Mouse (Mus musculus) midbrain, embryonic 13.5 days (tissue): ENCODE results near the gene Lgals12. TPM values are rescaled to one million over a fixed set of nuclear protein-coding genes. Genes with fewer than 3 reads are reported as not detected.

Experiments
- ATAC-seq: fragments of 200-750 bp; cut with Nextera tagmentation; 2 replicates; pipeline ENCODE4 v1.8.0; 2017; ENCODE audit warnings: mild to moderate bottlenecking, moderate TSS enrichment, moderate library complexity
- H3K27ac ChIP-seq: fragments of 300-500 bp; sonication (generic); 2 replicates; pipeline ENCODE4 v1.5.1; 2015; ENCODE audit warnings: inconsistent platforms, mild to moderate bottlenecking, moderate library complexity
- H3K27me3 ChIP-seq: fragments of 300-500 bp; sonication (generic); 2 replicates; pipeline ENCODE4 v1.6.1; 2015; ENCODE audit warnings: mild to moderate bottlenecking, inconsistent platforms
- H3K36me3 ChIP-seq: fragments of 300-500 bp; sonication (generic); 2 replicates; pipeline ENCODE4 v1.6.1; 2015; ENCODE audit warnings: mild to moderate bottlenecking, inconsistent platforms
- H3K4me1 ChIP-seq: fragments of 300-500 bp; sonication (generic); replicated peaks from 2 replicates; pipeline ENCODE4 v1.6.1; 2015; ENCODE audit warnings: inconsistent platforms
- H3K4me2 ChIP-seq: fragments of 300-500 bp; sonication (generic); replicated peaks from 2 replicates; pipeline ENCODE4 v1.6.1; 2015; ENCODE audit warnings: moderate library complexity, mild to moderate bottlenecking, inconsistent platforms
- H3K4me3 ChIP-seq: fragments of 300-500 bp; sonication (generic); replicated peaks from 2 replicates; pipeline ENCODE4 v1.5.1; 2015; ENCODE audit warnings: mild to moderate bottlenecking, inconsistent platforms
- H3K9ac ChIP-seq: fragments of 300-500 bp; sonication (generic); replicated peaks from 2 replicates; pipeline ENCODE4 v1.6.1; 2015; ENCODE audit warnings: mild to moderate bottlenecking, inconsistent platforms
- H3K9me3 ChIP-seq: fragments of 300-500 bp; sonication (generic); 2 replicates; pipeline ENCODE4 v1.6.1; 2016; ENCODE audit warnings: mild to moderate bottlenecking, inconsistent platforms
- WGBS: fragments of 180-500 bp; shearing (Covaris S2); methylation state at CpG from one replicate; pipeline ENCODE4 v1.1.7; 2015; 5-methylcytosine and 5-hydroxymethylcytosine counted together
- polyA plus RNA-seq: library from polyadenylated mRNA; unstranded; fragments of >200 nt; fragmentation: Nextera tagmentation; extraction: Ambion mirVana; gene quantifications from 2 replicates; pipeline ENCODE4 v1.2.1, GENCODE M21; 2015

Lgals12 gene
- polyA plus RNA-seq, 1 experiment from 2014 or later: 0.22 TPM

DNA sequence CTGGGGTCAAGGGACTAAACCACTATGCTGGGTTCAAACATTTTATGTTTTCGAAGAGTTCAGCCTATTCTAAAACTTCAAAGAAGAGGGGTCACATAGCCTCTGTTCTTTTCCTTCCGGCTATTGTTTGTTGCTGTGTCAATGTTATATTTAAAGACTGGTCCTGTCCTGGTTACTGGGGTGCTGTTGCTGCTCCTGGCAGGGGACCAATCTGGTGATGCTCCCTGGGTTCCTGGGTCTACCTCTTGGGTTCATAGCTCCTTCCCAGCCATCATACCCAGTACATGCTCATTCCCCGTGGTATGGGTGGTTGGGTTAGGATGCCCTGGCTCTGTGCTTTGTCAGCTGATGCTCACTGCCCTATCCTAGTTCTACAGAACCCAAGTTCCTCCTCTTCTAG is 29.3 kb downstream of the Lgals12 start:
- H3K4me2 ChIP-seq: no peak overlapping the region
- H3K9ac ChIP-seq: no peak overlapping the region
- 86% methylated on average over 3 of the region's 3 CpGs for WGBS
- no peak overlapping the region for H3K27ac ChIP-seq
- no peak overlapping the region for H3K4me3 ChIP-seq
- no peaks in the 10 kb centered on the region for H3K27me3 ChIP-seq
- H3K9me3 ChIP-seq: no peaks in the 10 kb centered on the region
- H3K4me1 ChIP-seq: no peaks in the 10 kb centered on the region
- no peak for ATAC-seq
- no peaks in the 10 kb centered on the region for H3K36me3 ChIP-seq

DNA sequence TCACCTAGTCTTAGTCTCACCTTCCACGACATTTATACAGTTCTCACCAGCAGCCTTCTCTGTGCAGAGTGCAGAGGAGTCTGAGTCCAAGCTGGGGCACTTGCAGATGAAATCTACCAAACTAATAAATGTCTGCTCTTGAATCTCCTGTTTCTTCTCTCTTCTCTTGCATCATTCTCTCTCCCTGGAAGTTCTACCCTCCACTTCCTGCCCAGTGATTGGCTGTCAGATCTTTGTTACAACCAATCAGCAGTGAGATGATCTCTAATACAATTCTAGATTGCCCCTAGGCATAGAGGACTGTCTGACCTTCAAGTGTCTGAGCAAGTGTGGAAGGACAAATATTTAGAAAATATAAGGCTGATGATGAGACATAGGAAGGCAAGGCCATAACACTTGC is 30.8 kb downstream of the Lgals12 start:
- no peaks in the 10 kb centered on the region for H3K4me1 ChIP-seq
- no peaks in the 10 kb centered on the region for H3K9me3 ChIP-seq
- 96% methylated on average over 1 of the region's 1 CpGs for WGBS
- no peaks in the 10 kb centered on the region for H3K36me3 ChIP-seq
- ATAC-seq: no peak
- H3K4me3 ChIP-seq: no peak overlapping the region
- no peak overlapping the region for H3K27ac ChIP-seq
- H3K27me3 ChIP-seq: no peaks in the 10 kb centered on the region
- H3K9ac ChIP-seq: no peak overlapping the region
- no peak overlapping the region for H3K4me2 ChIP-seq

DNA sequence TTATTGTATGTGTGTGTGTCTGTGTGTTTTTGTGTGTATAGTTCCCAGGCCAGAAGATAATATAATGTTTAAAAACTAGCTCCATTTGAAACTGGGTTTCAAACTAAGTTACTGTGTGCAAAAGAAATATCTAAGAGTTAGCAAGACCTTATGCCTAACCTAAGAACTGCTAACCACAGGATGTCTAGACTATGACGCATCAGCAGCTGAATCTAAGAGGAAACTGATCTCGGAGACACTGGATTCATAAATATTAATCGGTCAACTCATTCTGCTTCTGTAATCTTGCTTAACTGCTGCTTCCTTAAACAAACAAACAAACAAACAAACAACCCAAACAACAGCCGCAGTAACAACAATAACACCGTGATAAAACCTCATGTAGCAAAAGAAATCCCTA is 37.3 kb downstream of the Lgals12 start:
- H3K27ac ChIP-seq: no peak overlapping the region
- 85% methylated on average over 5 of the region's 5 CpGs for WGBS
- ATAC-seq: no peak

DNA sequence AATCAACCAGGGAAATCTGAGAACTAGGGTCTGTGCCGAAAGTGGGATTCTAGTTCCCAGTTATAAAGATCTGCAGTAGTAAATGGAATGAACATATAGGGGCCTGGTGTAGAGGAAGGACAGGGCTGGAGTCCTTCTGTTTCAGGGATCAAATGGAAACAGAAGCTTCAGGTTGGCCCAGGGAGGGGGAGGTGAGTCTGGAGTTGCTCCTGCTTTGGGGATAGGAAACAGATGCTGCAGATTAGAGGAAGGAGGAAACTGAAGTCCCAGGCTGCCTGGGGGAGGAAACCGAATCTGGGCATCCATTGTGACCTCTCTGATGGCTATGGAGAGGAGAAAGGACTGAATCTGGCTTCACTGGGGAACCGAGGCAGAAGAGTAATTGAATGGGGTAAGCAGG is 38.6 kb downstream of the Lgals12 start:
- Histone ChIP-seq H3K9ac (no peak overlapping the region), H3K4me2 (no peak overlapping the region), H3K4me1 (no peaks in the 10 kb centered on the region), H3K27me3 (no peaks in the 10 kb centered on the region), H3K36me3 (no peaks in the 10 kb centered on the region), H3K9me3 (no peaks in the 10 kb centered on the region), H3K4me3 (no peak overlapping the region), H3K27ac (no peak overlapping the region)
- 56% methylated on average over 3 of the region's 3 CpGs for WGBS
- no peak for ATAC-seq

More for the DNA sequence above, 37.3 kb downstream of the Lgals12 start:
- Histone ChIP-seq H3K9me3 (no peaks in the 10 kb centered on the region), H3K4me2 (no peak overlapping the region), H3K9ac (no peak overlapping the region), H3K4me3 (no peak overlapping the region), H3K4me1 (no peaks in the 10 kb centered on the region), H3K36me3 (no peaks in the 10 kb centered on the region), H3K27me3 (no peaks in the 10 kb centered on the region)

DNA sequence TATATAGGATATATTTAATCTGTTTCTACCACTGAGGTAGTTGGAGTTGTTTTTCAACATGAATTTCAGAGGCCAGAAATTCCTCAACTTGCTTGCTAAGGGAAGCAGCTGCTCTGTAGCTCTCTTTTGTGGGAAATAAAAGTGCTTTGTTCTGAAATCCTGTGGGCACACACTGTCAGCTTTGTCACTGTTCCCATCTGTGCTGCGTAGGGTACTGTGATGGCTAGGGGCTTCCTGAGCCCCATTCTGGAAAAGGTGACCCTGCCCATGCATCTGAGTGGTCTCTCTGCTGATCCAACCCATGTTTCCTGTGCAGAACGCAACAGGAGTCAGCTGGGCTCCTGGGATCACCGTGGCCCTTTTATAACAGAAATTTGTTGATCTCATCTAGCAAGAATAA is 40.2 kb downstream of the Lgals12 start:
- H3K27ac ChIP-seq: no peak overlapping the region
- H3K4me3 ChIP-seq: no peak overlapping the region
- H3K9ac ChIP-seq: no peak overlapping the region
- H3K36me3 ChIP-seq: no peaks in the 10 kb centered on the region
- no peak for ATAC-seq
- H3K9me3 ChIP-seq: no peaks in the 10 kb centered on the region
- no peaks in the 10 kb centered on the region for H3K27me3 ChIP-seq
- WGBS: 63% methylated on average over 3 of the region's 3 CpGs
- no peaks in the 10 kb centered on the region for H3K4me1 ChIP-seq
- H3K4me2 ChIP-seq: no peak overlapping the region

DNA sequence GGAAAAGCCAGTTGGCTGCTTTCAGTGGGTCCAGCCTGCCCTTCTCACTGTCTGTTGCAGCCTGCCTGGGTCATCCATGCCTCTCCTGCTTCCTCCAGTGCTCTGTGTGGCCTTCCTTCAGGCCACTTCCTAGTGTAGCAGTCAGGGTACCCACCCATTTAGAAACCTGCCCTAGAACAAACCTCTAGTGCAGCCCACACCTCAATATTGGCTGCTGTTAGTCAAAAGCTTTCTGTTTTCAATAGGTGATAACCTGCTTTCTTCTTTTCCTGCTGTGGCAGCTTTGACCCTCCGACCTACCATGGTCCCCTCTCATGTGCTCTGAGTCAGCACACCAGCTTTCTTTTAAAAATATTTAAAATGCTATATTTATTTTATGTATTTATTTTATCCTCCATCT is 42.5 kb downstream of the Lgals12 start:
- ATAC-seq: no peak
- Histone ChIP-seq H3K9ac (no peak overlapping the region), H3K9me3 (no peaks in the 10 kb centered on the region), H3K36me3 (no peaks in the 10 kb centered on the region), H3K4me3 (no peak overlapping the region), H3K27me3 (no peaks in the 10 kb centered on the region), H3K27ac (no peak overlapping the region), H3K4me2 (no peak overlapping the region), H3K4me1 (no peaks in the 10 kb centered on the region)
- WGBS: 86% methylated on average over 1 of the region's 1 CpGs

DNA sequence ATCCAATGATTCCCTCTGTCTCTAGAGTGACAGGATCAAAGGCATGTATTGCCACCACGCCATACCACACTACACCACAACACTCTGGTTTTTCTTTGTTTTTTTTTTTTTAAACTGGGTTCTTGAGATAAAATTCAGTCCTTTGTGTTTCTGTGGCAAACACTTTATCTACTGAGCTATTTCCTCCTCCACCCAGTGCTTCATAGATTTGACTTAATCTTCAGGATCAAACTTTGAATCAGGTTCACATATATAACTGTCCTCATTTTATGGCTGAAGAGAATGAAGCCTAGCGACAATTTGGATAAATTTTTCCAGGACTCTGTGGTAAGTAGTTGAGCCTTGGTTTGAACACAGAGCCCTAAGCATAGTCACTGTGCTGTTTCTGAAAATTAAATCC is 43.3 kb downstream of the Lgals12 start:
- Histone ChIP-seq H3K4me2 (no peak overlapping the region), H3K27me3 (no peaks in the 10 kb centered on the region)
- 90% methylated on average over 2 of the region's 2 CpGs for WGBS

DNA sequence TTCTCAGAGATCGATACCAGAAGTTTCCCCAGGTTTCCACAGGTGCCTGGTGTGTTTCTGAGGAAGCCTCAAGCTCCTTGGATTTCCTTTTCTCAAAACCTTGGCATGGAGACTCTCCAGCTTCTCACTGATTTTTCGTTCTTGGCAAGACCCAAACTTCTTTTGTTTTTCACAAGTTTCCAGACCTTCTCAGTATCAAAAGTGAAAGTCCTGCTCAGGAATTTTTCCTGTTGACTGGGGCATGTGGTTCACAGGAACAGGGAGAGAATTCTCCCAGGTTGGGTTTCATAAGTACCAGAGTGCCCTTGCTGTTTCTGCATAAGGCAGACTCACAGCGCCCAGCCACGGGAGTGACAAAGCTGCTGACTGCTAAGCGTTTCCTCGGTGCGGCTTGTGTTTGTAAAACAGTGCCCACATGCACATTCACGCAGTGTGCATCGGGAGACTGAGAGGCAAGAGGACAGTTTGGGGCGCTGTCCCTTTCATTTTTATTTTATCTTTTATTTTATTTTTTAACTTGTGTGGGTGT is 44.3 kb downstream of the Lgals12 start:
- no peaks in the 10 kb centered on the region for H3K9me3 ChIP-seq
- ATAC-seq: no peak
- WGBS: 81% methylated on average over 10 of the region's 10 CpGs
- no peak overlapping the region for H3K4me2 ChIP-seq
- H3K9ac ChIP-seq: no peak overlapping the region
- H3K36me3 ChIP-seq: no peaks in the 10 kb centered on the region
- H3K4me3 ChIP-seq: no peak overlapping the region
- H3K27ac ChIP-seq: no peak overlapping the region
- H3K4me1 ChIP-seq: peaks cover 6% of the 10 kb centered on the region
- H3K27me3 ChIP-seq: peaks cover 9% of the 10 kb centered on the region

More for the DNA sequence above, 43.3 kb downstream of the Lgals12 start:
- Histone ChIP-seq H3K27ac (no peak overlapping the region), H3K9me3 (no peaks in the 10 kb centered on the region), H3K4me3 (no peak overlapping the region), H3K9ac (no peak overlapping the region), H3K36me3 (no peaks in the 10 kb centered on the region), H3K4me1 (no peaks in the 10 kb centered on the region)
- no peak for ATAC-seq

DNA sequence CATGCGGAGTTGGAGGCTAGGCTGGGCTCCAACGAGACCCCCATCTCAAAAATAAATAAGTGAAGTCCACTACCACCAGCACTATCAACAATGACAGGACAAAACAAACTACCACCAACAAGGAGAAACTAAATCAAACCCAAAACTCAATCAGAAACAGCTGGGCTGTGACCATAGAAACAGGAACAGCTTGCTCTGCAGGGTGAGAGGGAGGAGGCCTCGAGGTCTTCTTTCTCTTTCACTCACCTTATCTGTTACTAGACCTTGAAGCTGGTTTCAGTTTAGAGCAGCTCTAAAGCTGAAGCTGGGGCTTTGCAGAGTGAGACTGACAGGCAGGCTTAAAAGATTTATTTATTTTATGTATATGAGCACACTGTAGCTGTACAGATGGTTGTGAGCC is 45.5 kb downstream of the Lgals12 start:
- H3K36me3 ChIP-seq: no peaks in the 10 kb centered on the region
- H3K4me3 ChIP-seq: no peak overlapping the region
- H3K27me3 ChIP-seq: peaks cover 12% of the 10 kb centered on the region
- H3K4me2 ChIP-seq: no peak overlapping the region
- peaks cover 12% of the 10 kb centered on the region for H3K4me1 ChIP-seq
- H3K9ac ChIP-seq: no peak overlapping the region
- H3K27ac ChIP-seq: no peak overlapping the region
- no peak for ATAC-seq
- WGBS: 85% methylated on average over 3 of the region's 3 CpGs
- H3K9me3 ChIP-seq: no peaks in the 10 kb centered on the region

DNA sequence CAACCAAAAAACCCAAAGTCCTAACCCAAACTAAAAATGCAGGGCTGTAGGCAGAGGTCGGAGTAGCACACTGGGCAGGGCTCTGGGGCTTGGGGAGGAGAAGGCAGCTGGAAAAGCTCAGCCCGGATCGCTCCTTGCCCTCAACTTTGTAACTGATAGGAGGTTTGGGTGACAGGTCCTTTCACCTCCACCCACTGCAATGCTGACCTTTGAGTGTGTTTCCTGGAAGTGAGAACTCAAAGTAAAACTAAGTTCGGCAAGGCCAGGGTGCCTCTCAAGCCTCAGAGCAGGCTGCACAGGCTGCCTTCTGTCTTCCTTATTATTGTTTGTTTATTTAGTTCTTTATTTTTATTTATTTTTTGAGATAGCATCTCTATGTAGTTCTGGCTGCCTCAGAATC is 47.0 kb downstream of the Lgals12 start:
- 82% methylated on average over 4 of the region's 4 CpGs for WGBS

DNA sequence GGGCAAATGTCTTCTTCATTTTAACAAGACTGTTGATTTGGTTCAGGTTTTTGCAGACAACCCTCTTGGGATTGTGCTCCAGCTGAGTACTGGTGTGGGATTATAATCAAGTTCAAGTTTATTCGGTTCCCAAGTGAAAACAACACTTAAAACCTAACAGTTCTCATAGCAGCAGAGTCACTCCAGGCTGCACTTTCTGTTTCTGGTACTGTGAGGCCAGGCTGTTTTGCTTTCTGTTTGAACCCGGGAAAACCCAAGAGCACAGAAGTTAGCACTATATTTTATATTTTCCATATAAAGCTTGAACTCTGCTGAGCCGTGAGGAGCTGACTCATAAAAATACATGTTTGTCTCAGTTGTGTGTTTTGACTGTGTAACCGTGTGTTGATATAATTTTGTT is 48.3 kb downstream of the Lgals12 start:
- Histone ChIP-seq H3K4me1 (peaks cover 12% of the 10 kb centered on the region), H3K4me3 (no peak overlapping the region), H3K4me2 (no peak overlapping the region), H3K27me3 (peaks cover 12% of the 10 kb centered on the region), H3K36me3 (no peaks in the 10 kb centered on the region), H3K9me3 (no peaks in the 10 kb centered on the region), H3K27ac (no peak overlapping the region), H3K9ac (no peak overlapping the region)
- WGBS: 83% methylated on average over 4 of the region's 4 CpGs
- no peak for ATAC-seq

More for the DNA sequence above, 47.0 kb downstream of the Lgals12 start:
- H3K4me3 ChIP-seq: no peak overlapping the region
- ATAC-seq: no peak
- H3K27me3 ChIP-seq: peaks cover 12% of the 10 kb centered on the region
- H3K9ac ChIP-seq: no peak overlapping the region
- no peaks in the 10 kb centered on the region for H3K9me3 ChIP-seq
- H3K4me1 ChIP-seq: peaks cover 12% of the 10 kb centered on the region
- no peak overlapping the region for H3K4me2 ChIP-seq
- no peak overlapping the region for H3K27ac ChIP-seq
- H3K36me3 ChIP-seq: no peaks in the 10 kb centered on the region

DNA sequence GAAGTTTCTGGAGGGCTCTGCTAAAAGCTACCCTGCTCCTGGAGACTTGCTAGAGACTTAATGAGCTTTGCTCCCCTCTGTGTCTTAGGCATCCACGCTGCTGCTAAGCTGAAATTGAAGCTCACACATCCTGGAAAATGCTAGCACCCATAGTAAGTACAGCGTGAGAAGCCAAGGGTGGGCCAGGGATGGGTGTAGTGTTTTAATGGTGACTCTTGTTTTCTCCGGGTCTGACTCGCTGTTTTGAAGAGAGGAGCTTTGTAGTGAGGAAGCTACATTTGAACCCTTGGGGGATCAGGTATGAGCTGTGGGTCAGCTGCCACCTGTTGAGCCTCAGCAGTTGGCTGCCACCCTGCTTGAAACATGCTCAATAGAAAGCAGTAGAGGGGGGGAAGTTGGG is 49.1 kb downstream of the Lgals12 start:
- Histone ChIP-seq H3K4me3 (peak overlapping the region; percentile 32), H3K36me3 (no peaks in the 10 kb centered on the region), H3K27ac (no peak overlapping the region), H3K9ac (no peak overlapping the region), H3K27me3 (peaks cover 12% of the 10 kb centered on the region), H3K9me3 (no peaks in the 10 kb centered on the region), H3K4me2 (peak overlapping the region; percentile 58), H3K4me1 (peaks cover 12% of the 10 kb centered on the region)
- ATAC-seq: no peak
- 5% methylated on average over 4 of the region's 4 CpGs for WGBS

DNA sequence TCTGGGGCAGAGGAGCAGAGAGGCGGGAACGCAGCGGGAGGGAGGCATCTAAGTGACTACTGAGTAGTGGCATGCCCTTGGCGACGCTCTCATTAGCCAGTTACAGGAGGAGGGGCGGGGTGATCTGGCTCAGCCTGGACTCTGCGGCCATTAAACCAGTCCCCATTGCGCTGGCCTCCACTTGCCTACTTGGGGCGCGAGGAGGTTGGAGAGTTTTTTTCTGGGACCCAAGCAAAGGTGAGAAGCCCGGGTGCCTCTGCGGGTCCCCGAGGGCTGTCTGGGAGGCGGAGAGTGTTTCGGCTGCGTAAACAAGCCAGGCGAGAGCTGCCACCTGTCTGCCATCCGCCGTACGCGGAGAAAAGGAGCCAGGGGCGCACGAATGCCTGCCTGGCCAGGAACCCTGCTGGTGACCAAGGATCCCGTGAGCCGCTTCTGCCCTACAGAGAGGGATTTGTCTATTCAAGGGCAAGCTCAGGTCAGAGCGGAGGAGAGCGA is 49.6 kb downstream of the Lgals12 start, which contains the start of gene Pla2g16:
Gene Pla2g16 (plus strand): TSS at position 132 of the 495 bp plus-strand sequence.
- H3K27ac ChIP-seq: no peak within 1 kb of the TSS
- H3K4me3 ChIP-seq: peak within 1 kb of the TSS; percentile 32
- H3K27me3 ChIP-seq: peaks cover 12% of the 10 kb centered on the region
- peak; percentile 76 for ATAC-seq
- WGBS: 1% methylated on average over 27 of the region's 27 CpGs
- peak within 1 kb of the TSS; percentile 26; the same call in 1 of the 2 replicates for H3K9ac ChIP-seq
- peaks cover 12% of the 10 kb centered on the region for H3K4me1 ChIP-seq
- H3K4me2 ChIP-seq: peak within 1 kb of the TSS; percentile 58
- no peaks in the 10 kb centered on the region for H3K36me3 ChIP-seq
- no peaks in the 10 kb centered on the region for H3K9me3 ChIP-seq
